Mouse (Mus musculus) midbrain, embryonic 10.5 days (tissue): ENCODE results near the gene Tmem158. TPM values are rescaled to one million over a fixed set of nuclear protein-coding genes. Genes with fewer than 3 reads are reported as not detected.

Source experiments
- DNase-seq: peaks from one replicate; pipeline ENCODE4 v3.0.0-alpha.2; 2017; ENCODE audit warnings: low spot score
- H3K27ac ChIP-seq: fragments of 300-500 bp; sonication (generic); replicated peaks from 2 replicates; pipeline ENCODE4 v1.5.1; 2016; ENCODE audit warnings: mild to moderate bottlenecking
- H3K27me3 ChIP-seq: fragments of 300-500 bp; sonication (generic); 2 replicates; pipeline ENCODE4 v1.6.1; 2016; ENCODE audit warnings: low read depth, mild to moderate bottlenecking; ENCODE audit not compliant: poor library complexity, severe bottlenecking
- H3K36me3 ChIP-seq: fragments of 300-500 bp; sonication (generic); 2 replicates; pipeline ENCODE4 v1.6.1; 2016; ENCODE audit warnings: mild to moderate bottlenecking, moderate library complexity
- H3K4me1 ChIP-seq: fragments of 300-500 bp; sonication (generic); 2 replicates; pipeline ENCODE4 v1.6.1; 2016
- H3K4me3 ChIP-seq: fragments of 300-500 bp; sonication (generic); 2 replicates; pipeline ENCODE4 v1.5.1; 2016; ENCODE audit warnings: mild to moderate bottlenecking, moderate library complexity
- H3K9me3 ChIP-seq: fragments of 300-500 bp; sonication (generic); replicated peaks from 2 replicates; pipeline ENCODE4 v1.6.1; 2016; ENCODE audit warnings: mild to moderate bottlenecking
- WGBS: fragments of 180-500 bp; shearing (Covaris S2); methylation state at CpG from one replicate; pipeline ENCODE4 v1.1.7; 2016; 5-methylcytosine and 5-hydroxymethylcytosine counted together
- polyA plus RNA-seq: library from polyadenylated mRNA; unstranded; fragments of >200 nt; fragmentation: Nextera tagmentation; extraction: Ambion mirVana; gene quantifications from 2 replicates; pipeline ENCODE4 v1.2.1, GENCODE M21; 2016

The Tmem158 gene
- polyA plus RNA-seq: 4.8 and 5.4 TPM in 2 replicates

GRCm38 (mm10) chr9:123260611-123261021 lies at the start of gene Tmem158:
Gene Tmem158, minus strand, starts transcription at chr9:123260764.
- Histone ChIP-seq H3K36me3 (no peaks in the 10 kb centered on the region), H3K4me3 (peak within 1 kb of the TSS; percentile 78), H3K4me1 (peaks cover 20% of the 10 kb centered on the region), H3K27me3 (peaks cover 37% of the 10 kb centered on the region), H3K9me3 (no peaks in the 10 kb centered on the region), H3K27ac (peak within 1 kb of the TSS; percentile 84)
- WGBS: under 1% methylated on average over 40 of the region's 40 CpGs
- peak; percentile 90 for DNase-seq

- no peak overlapping the region for H3K4me3 ChIP-seq
- no peaks in the 10 kb centered on the region for H3K4me1 ChIP-seq
- H3K9me3 ChIP-seq: no peaks in the 10 kb centered on the region
- WGBS: 82% methylated on average over 2 of the region's 2 CpGs
- DNase-seq: no peak
- no peaks in the 10 kb centered on the region for H3K36me3 ChIP-seq
- no peaks in the 10 kb centered on the region for H3K27me3 ChIP-seq
- H3K27ac ChIP-seq: no peak overlapping the region
These were observed 49.3 kb upstream of the Tmem158 start for GRCm38 (mm10) chr9:123309685-123310365.

- Histone ChIP-seq H3K27ac (no peak overlapping the region), H3K36me3 (no peaks in the 10 kb centered on the region), H3K9me3 (no peaks in the 10 kb centered on the region), H3K27me3 (no peaks in the 10 kb centered on the region), H3K4me3 (no peak overlapping the region), H3K4me1 (no peaks in the 10 kb centered on the region)
- no peak for DNase-seq
- WGBS: 81% methylated on average over 5 of the region's 5 CpGs
These were observed 48.5 kb upstream of the Tmem158 start for GRCm38 (mm10) chr9:123309073-123309472.

GRCm38 (mm10) chr9:123304917-123305316 lies 44.4 kb upstream of the Tmem158 start:
- Histone ChIP-seq H3K4me3 (no peak overlapping the region), H3K27ac (no peak overlapping the region), H3K36me3 (no peaks in the 10 kb centered on the region), H3K4me1 (no peaks in the 10 kb centered on the region), H3K27me3 (no peaks in the 10 kb centered on the region), H3K9me3 (no peaks in the 10 kb centered on the region)
- no peak for DNase-seq
- WGBS: 88% methylated on average over 8 of the region's 8 CpGs

GRCm38 (mm10) chr9:123303952-123304351 lies 43.4 kb upstream of the Tmem158 start:
- Histone ChIP-seq H3K4me3 (no peak overlapping the region), H3K27ac (no peak overlapping the region), H3K36me3 (no peaks in the 10 kb centered on the region), H3K4me1 (no peaks in the 10 kb centered on the region), H3K27me3 (no peaks in the 10 kb centered on the region), H3K9me3 (no peaks in the 10 kb centered on the region)
- WGBS: 91% methylated on average over 7 of the region's 7 CpGs
- DNase-seq: no peak

- no peak overlapping the region for H3K4me3 ChIP-seq
- no peak overlapping the region for H3K27ac ChIP-seq
- H3K27me3 ChIP-seq: no peaks in the 10 kb centered on the region
- no peaks in the 10 kb centered on the region for H3K36me3 ChIP-seq
- 92% methylated on average over 2 of the region's 2 CpGs for WGBS
- H3K4me1 ChIP-seq: no peaks in the 10 kb centered on the region
- no peaks in the 10 kb centered on the region for H3K9me3 ChIP-seq
- DNase-seq: no peak
These were observed 42.3 kb upstream of the Tmem158 start for GRCm38 (mm10) chr9:123302759-123303313.

- no peaks in the 10 kb centered on the region for H3K9me3 ChIP-seq
- 89% methylated on average over 7 of the region's 7 CpGs for WGBS
These were observed 37.3 kb upstream of the Tmem158 start for GRCm38 (mm10) chr9:123297862-123298261.

GRCm38 (mm10) chr9:123296229-123296628 lies 35.7 kb upstream of the Tmem158 start:
- Histone ChIP-seq H3K9me3 (no peaks in the 10 kb centered on the region), H3K36me3 (no peaks in the 10 kb centered on the region), H3K27ac (no peak overlapping the region), H3K4me3 (no peak overlapping the region), H3K27me3 (no peaks in the 10 kb centered on the region), H3K4me1 (no peaks in the 10 kb centered on the region)
- DNase-seq: no peak

More at GRCm38 (mm10) chr9:123297862-123298261, 37.3 kb upstream of the Tmem158 start:
- Histone ChIP-seq H3K27me3 (no peaks in the 10 kb centered on the region), H3K4me3 (no peak overlapping the region), H3K4me1 (no peaks in the 10 kb centered on the region), H3K36me3 (no peaks in the 10 kb centered on the region), H3K27ac (no peak overlapping the region)
- DNase-seq: no peak

GRCm38 (mm10) chr9:123294581-123294980 lies 34.0 kb upstream of the Tmem158 start:
- Histone ChIP-seq H3K27me3 (no peaks in the 10 kb centered on the region), H3K27ac (no peak overlapping the region), H3K9me3 (no peaks in the 10 kb centered on the region), H3K4me3 (no peak overlapping the region), H3K4me1 (no peaks in the 10 kb centered on the region), H3K36me3 (no peaks in the 10 kb centered on the region)
- 91% methylated on average over 5 of the region's 5 CpGs for WGBS
- no peak for DNase-seq

- 81% methylated on average over 3 of the region's 3 CpGs for WGBS
- Histone ChIP-seq H3K9me3 (no peaks in the 10 kb centered on the region), H3K4me1 (no peaks in the 10 kb centered on the region), H3K27me3 (no peaks in the 10 kb centered on the region), H3K4me3 (no peak overlapping the region), H3K27ac (no peak overlapping the region), H3K36me3 (no peaks in the 10 kb centered on the region)
- no peak for DNase-seq
These were observed 27.8 kb upstream of the Tmem158 start for GRCm38 (mm10) chr9:123288378-123288777.

GRCm38 (mm10) chr9:123285623-123286022 lies 25.1 kb upstream of the Tmem158 start:
- H3K4me3 ChIP-seq: no peak overlapping the region
- H3K4me1 ChIP-seq: no peaks in the 10 kb centered on the region
- no peak for DNase-seq
- 52% methylated on average over 4 of the region's 4 CpGs for WGBS
- no peak overlapping the region for H3K27ac ChIP-seq
- no peaks in the 10 kb centered on the region for H3K27me3 ChIP-seq
- no peaks in the 10 kb centered on the region for H3K36me3 ChIP-seq
- H3K9me3 ChIP-seq: no peaks in the 10 kb centered on the region

GRCm38 (mm10) chr9:123280775-123281174 lies 20.2 kb upstream of the Tmem158 start:
- Histone ChIP-seq H3K27me3 (no peaks in the 10 kb centered on the region), H3K9me3 (no peaks in the 10 kb centered on the region), H3K27ac (no peak overlapping the region), H3K4me3 (no peak overlapping the region), H3K4me1 (no peaks in the 10 kb centered on the region), H3K36me3 (no peaks in the 10 kb centered on the region)
- DNase-seq: no peak

- no peak overlapping the region for H3K27ac ChIP-seq
- WGBS: 71% methylated on average over 2 of the region's 2 CpGs
- no peaks in the 10 kb centered on the region for H3K36me3 ChIP-seq
- no peak for DNase-seq
- H3K27me3 ChIP-seq: no peaks in the 10 kb centered on the region
- H3K4me3 ChIP-seq: no peak overlapping the region
- H3K9me3 ChIP-seq: no peaks in the 10 kb centered on the region
- H3K4me1 ChIP-seq: no peaks in the 10 kb centered on the region
These were observed 17.4 kb upstream of the Tmem158 start for GRCm38 (mm10) chr9:123278003-123278402.
